Mouse (Mus musculus): ENCODE data around the gene Lim2. TPM values are rescaled to one million over a fixed set of nuclear protein-coding genes. Genes with fewer than 3 reads are reported as not detected.

Lim2 gene
- polyA plus RNA-seq, 1 experiment from 2014 or later: not detected

DNA sequence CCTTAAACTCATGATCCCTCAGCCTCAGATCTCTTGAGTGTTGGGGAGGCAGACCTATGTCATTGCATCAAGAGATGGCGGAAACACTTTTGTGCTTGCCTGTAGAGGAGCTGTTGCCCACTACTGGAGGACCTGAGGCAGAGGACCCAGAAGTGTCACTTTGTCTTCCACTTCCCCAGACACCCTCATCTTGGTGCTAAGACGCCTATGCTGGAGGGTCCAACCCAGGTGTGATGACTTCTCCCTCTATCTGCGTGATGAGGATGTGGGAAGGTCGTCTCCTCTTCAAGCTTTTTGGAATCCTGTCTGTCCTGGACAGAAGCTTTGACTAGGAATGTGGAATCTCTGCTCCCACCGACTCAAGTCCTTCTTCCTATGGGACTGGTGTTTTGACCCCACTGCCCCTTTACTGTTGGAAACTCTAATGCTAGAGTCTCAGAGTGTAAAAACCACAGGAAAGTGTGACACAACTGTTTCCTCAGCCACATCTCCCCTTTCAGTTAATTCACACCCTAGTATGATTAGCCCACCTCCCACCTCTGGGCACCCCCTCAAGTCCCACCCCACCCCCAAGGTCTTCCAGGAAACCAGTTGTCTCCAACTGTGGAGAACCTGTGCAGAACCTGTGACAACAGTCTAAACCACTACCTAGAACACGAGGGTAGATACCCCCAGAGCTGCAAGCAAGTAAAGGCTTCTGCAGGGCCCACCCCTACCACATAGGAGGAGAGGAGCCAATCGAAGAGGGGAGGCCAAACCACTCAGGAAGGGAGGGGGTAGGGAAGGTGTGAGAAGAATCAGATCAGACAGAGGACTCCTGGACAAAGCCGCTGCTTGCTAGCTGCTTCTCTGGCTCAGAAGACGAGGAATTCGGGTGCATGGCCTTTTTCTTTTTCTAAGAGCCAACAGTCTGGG, 9.1 kb downstream of the Lim2 start, which contains the start of gene Nkg7:
TSS of gene Nkg7 (plus strand) at position 733 of the 915 bp plus-strand sequence.
- Histone ChIP-seq H3K27ac (replicated peaks in 1 of 2; ENCODE audit: control insufficient read depth in 1 of 2, insufficient read depth in 1 of 2, low read depth in 2 of 2, low read length in 2 of 2) (no peak within 1 kb of the TSS), H3K4me3 (ENCODE audit: control insufficient read depth in 1 of 2, insufficient read depth in 1 of 2, low read depth in 1 of 2, low read length in 2 of 2) (no peak within 1 kb of the TSS)
- 68% methylated on average over 10 of the region's 10 CpGs for WGBS

DNA sequence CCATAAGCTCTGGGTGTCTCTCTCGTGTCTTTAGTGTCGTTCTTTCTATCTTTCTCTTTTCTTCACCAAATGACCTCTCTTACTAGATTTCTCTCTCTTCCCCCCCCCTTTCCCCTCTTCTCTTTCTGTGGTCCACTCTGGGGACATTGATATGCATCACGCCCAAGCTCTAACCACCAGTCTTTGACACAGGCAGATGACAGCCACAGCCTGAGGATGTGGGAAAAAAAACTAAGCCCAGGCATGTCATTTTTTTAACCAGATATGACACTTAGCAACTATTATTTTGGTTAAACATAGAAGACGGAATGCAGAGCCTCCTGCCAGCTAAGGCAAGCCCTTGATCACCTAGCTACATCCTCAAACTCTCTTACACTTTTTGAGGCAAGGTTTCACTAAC, 11.1 kb downstream of the Lim2 start:
- H3K4me3 ChIP-seq (ENCODE audit: control insufficient read depth in 1 of 2, insufficient read depth in 1 of 2, low read depth in 1 of 2, low read length in 2 of 2): no peak overlapping the region
- no peak overlapping the region for H3K27ac ChIP-seq (replicated peaks in 1 of 2; ENCODE audit: control insufficient read depth in 1 of 2, insufficient read depth in 1 of 2, low read depth in 2 of 2, low read length in 2 of 2)
- no peak overlapping the region for H3K9ac ChIP-seq (ENCODE audit: low read length)
- ATAC-seq (ENCODE audit: insufficient number of reproducible peaks, insufficient read depth, low FRiP score, low read depth): no peak
- no peaks in the 10 kb centered on the region for H3K27me3 ChIP-seq (ENCODE audit: control insufficient read depth, insufficient read depth, low read length)
- H3K4me2 ChIP-seq (ENCODE audit: low read length): no peak overlapping the region
- WGBS: 72% methylated on average over 4 of the region's 4 CpGs
- no peaks in the 10 kb centered on the region for H3K36me3 ChIP-seq (ENCODE audit: control insufficient read depth, insufficient read depth, low read length)
- H3K4me1 ChIP-seq (ENCODE audit: control insufficient read depth in 2 of 2, insufficient read depth in 2 of 2, low read length in 2 of 2): peaks cover 6 to 9% of the 10 kb centered on the region in 2 experiments; a peak in 3 of 4 replicates
- H3K9me3 ChIP-seq (ENCODE audit: control insufficient read depth, low read length): no peaks in the 10 kb centered on the region

More for the DNA sequence above, 9.1 kb downstream of the Lim2 start, which contains the start of gene Nkg7:
- H3K4me1 ChIP-seq (ENCODE audit: control insufficient read depth in 2 of 2, insufficient read depth in 2 of 2, low read length in 2 of 2): no peaks in the 10 kb centered on the region
- no peaks in the 10 kb centered on the region for H3K36me3 ChIP-seq (ENCODE audit: control insufficient read depth, insufficient read depth, low read length)
- H3K9me3 ChIP-seq (ENCODE audit: control insufficient read depth, low read length): no peaks in the 10 kb centered on the region
- no peaks in the 10 kb centered on the region for H3K27me3 ChIP-seq (ENCODE audit: control insufficient read depth, insufficient read depth, low read length)
- ATAC-seq (ENCODE audit: insufficient number of reproducible peaks, insufficient read depth, low FRiP score, low read depth): no peak
- no peak within 1 kb of the TSS for H3K9ac ChIP-seq (ENCODE audit: low read length)
- H3K4me2 ChIP-seq (ENCODE audit: low read length): no peak within 1 kb of the TSS

GRCm38 (mm10) chr7:43440482-43440881, 13.0 kb downstream of the Lim2 start, which contains the start of gene Cldnd2:
Gene Cldnd2 (plus strand): TSS chr7:43440782.
- ATAC-seq (ENCODE audit: insufficient number of reproducible peaks, insufficient read depth, low FRiP score, low read depth): no peak
- no peaks in the 10 kb centered on the region for H3K27me3 ChIP-seq (ENCODE audit: control insufficient read depth, insufficient read depth, low read length)
- WGBS: 81% methylated on average over 6 of the region's 6 CpGs

GRCm38 (mm10) chr7:43441071-43441470, 13.6 kb downstream of the Lim2 start:
- WGBS: 79% methylated on average over 3 of the region's 3 CpGs
- no peaks in the 10 kb centered on the region for H3K27me3 ChIP-seq (ENCODE audit: control insufficient read depth, insufficient read depth, low read length)
- H3K9ac ChIP-seq (ENCODE audit: low read length): no peak overlapping the region
- no peaks in the 10 kb centered on the region for H3K9me3 ChIP-seq (ENCODE audit: control insufficient read depth, low read length)
- H3K36me3 ChIP-seq (ENCODE audit: control insufficient read depth, insufficient read depth, low read length): no peaks in the 10 kb centered on the region
- H3K4me1 ChIP-seq (ENCODE audit: control insufficient read depth in 2 of 2, insufficient read depth in 2 of 2, low read length in 2 of 2): peaks cover 16 to 18% of the 10 kb centered on the region in 2 experiments
- no peak overlapping the region for H3K4me2 ChIP-seq (ENCODE audit: low read length)
- H3K4me3 ChIP-seq (ENCODE audit: control insufficient read depth in 1 of 2, insufficient read depth in 1 of 2, low read depth in 1 of 2, low read length in 2 of 2): no peak overlapping the region
- H3K27ac ChIP-seq (replicated peaks in 1 of 2; ENCODE audit: control insufficient read depth in 1 of 2, insufficient read depth in 1 of 2, low read depth in 2 of 2, low read length in 2 of 2): no peak overlapping the region
- no peak for ATAC-seq (ENCODE audit: insufficient number of reproducible peaks, insufficient read depth, low FRiP score, low read depth)

More at GRCm38 (mm10) chr7:43440482-43440881, 13.0 kb downstream of the Lim2 start, which contains the start of gene Cldnd2:
- no peaks in the 10 kb centered on the region for H3K9me3 ChIP-seq (ENCODE audit: control insufficient read depth, low read length)
- peaks cover 16 to 18% of the 10 kb centered on the region in 2 experiments for H3K4me1 ChIP-seq (ENCODE audit: control insufficient read depth in 2 of 2, insufficient read depth in 2 of 2, low read length in 2 of 2)
- no peak within 1 kb of the TSS for H3K9ac ChIP-seq (ENCODE audit: low read length)
- H3K4me3 ChIP-seq (ENCODE audit: control insufficient read depth in 1 of 2, insufficient read depth in 1 of 2, low read depth in 1 of 2, low read length in 2 of 2): no peak within 1 kb of the TSS
- no peaks in the 10 kb centered on the region for H3K36me3 ChIP-seq (ENCODE audit: control insufficient read depth, insufficient read depth, low read length)
- no peak within 1 kb of the TSS for H3K4me2 ChIP-seq (ENCODE audit: low read length)
- H3K27ac ChIP-seq (replicated peaks in 1 of 2; ENCODE audit: control insufficient read depth in 1 of 2, insufficient read depth in 1 of 2, low read depth in 2 of 2, low read length in 2 of 2): no peak within 1 kb of the TSS

GRCm38 (mm10) chr7:43442684-43443083, 15.2 kb downstream of the Lim2 start:
- H3K36me3 ChIP-seq (ENCODE audit: control insufficient read depth, insufficient read depth, low read length): no peaks in the 10 kb centered on the region
- no peak for ATAC-seq (ENCODE audit: insufficient number of reproducible peaks, insufficient read depth, low FRiP score, low read depth)
- H3K27me3 ChIP-seq (ENCODE audit: control insufficient read depth, insufficient read depth, low read length): no peaks in the 10 kb centered on the region
- H3K4me3 ChIP-seq (ENCODE audit: control insufficient read depth in 1 of 2, insufficient read depth in 1 of 2, low read depth in 1 of 2, low read length in 2 of 2): peak overlapping the region; percentile 60 to 69
- peak overlapping the region; percentile 98 to 100 for H3K27ac ChIP-seq (replicated peaks in 1 of 2; ENCODE audit: control insufficient read depth in 1 of 2, insufficient read depth in 1 of 2, low read depth in 2 of 2, low read length in 2 of 2)
- peak overlapping the region; percentile 93 for H3K4me2 ChIP-seq (ENCODE audit: low read length)
- H3K4me1 ChIP-seq (ENCODE audit: control insufficient read depth in 2 of 2, insufficient read depth in 2 of 2, low read length in 2 of 2): peaks cover 18 to 20% of the 10 kb centered on the region in 2 experiments
- H3K9ac ChIP-seq (ENCODE audit: low read length): peak overlapping the region; percentile 79
- H3K9me3 ChIP-seq (ENCODE audit: control insufficient read depth, low read length): no peaks in the 10 kb centered on the region
- 29% methylated on average over 9 of the region's 9 CpGs for WGBS

DNA sequence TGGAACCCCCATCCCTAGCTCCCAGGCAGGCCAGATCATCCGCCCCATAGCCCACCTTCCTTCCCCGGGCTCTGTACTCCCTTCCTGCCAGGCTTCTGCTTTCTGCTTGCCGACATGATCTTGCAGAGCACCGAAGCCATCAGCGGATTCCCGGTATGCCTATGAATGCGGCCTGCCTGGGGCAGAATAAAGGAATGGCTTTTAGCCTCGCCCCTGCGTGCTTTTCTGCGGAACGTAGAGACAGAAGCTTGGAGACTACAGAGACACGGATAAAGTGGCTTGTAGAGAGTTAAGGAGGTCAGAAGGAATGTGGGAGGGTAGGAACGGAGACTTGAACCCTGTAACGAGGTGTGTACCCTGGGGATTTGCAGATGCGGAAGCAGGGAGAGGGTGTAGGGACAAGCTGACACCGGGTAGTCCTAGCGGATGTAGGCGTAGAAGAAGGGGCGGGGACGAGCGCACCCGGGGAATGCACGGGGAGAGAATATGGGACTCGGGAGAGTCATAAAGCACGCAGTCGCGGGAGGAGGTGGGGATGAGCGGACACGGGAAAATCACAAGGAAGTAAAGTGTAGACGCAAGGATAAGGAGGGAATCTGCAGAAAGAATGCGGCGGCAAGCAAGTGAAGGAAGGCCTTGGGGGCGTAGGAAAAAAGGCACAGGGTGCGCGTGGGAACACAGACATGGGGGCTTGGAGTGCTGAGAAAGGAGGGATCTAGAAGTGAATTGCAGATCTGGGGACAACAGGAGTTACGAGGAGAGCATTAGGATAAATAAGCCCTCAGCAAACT, 15.9 kb downstream of the Lim2 start:
- Histone ChIP-seq H3K36me3 (ENCODE audit: control insufficient read depth, insufficient read depth, low read length) (no peaks in the 10 kb centered on the region), H3K27me3 (ENCODE audit: control insufficient read depth, insufficient read depth, low read length) (no peaks in the 10 kb centered on the region), H3K27ac (replicated peaks in 1 of 2; ENCODE audit: control insufficient read depth in 1 of 2, insufficient read depth in 1 of 2, low read depth in 2 of 2, low read length in 2 of 2) (peak overlapping the region; percentile 98 to 100), H3K4me3 (ENCODE audit: control insufficient read depth in 1 of 2, insufficient read depth in 1 of 2, low read depth in 1 of 2, low read length in 2 of 2) (peak overlapping the region; percentile 60 to 69), H3K9me3 (ENCODE audit: control insufficient read depth, low read length) (no peaks in the 10 kb centered on the region), H3K4me1 (ENCODE audit: control insufficient read depth in 2 of 2, insufficient read depth in 2 of 2, low read length in 2 of 2) (peaks cover 19 to 27% of the 10 kb centered on the region in 2 experiments), H3K4me2 (ENCODE audit: low read length) (peak overlapping the region; percentile 93), H3K9ac (ENCODE audit: low read length) (peak overlapping the region; percentile 79)
- peak; percentile 88 for ATAC-seq (ENCODE audit: insufficient number of reproducible peaks, insufficient read depth, low FRiP score, low read depth)
- WGBS: 1% methylated on average over 36 of the region's 36 CpGs

DNA sequence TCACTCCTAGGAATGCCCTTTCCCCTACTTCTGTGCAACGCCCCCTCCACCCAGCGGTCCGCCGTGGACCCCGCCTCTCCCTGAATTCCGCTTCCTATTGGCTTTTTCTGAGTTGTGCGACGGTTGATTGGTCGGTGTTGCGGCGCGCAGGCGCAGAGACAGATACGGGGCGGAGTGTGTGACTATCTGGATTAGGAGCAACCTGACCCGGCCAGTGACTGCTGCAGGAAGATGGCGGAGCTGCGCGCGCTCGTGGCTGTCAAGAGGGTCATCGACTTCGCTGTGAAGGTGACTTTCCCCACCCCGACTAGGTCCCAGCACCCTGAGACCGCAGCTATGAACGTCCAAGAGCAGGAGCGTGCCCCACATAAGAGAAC, 16.4 kb downstream of the Lim2 start, which contains the start of the genes Etfb and Gm45233:
TSS of gene Etfb (plus strand) at position 167 of the 377 bp plus-strand sequence.
TSS of gene Gm45233 (plus strand) at position 212 of the 377 bp plus-strand sequence.
- 0% methylated on average over 27 of the region's 27 CpGs for WGBS
- Histone ChIP-seq H3K9ac (ENCODE audit: low read length) (peak within 1 kb of the TSS; percentile 79), H3K4me3 (ENCODE audit: control insufficient read depth in 1 of 2, insufficient read depth in 1 of 2, low read depth in 1 of 2, low read length in 2 of 2) (peak within 1 kb of the TSS; percentile 60 to 69), H3K27ac (replicated peaks in 1 of 2; ENCODE audit: control insufficient read depth in 1 of 2, insufficient read depth in 1 of 2, low read depth in 2 of 2, low read length in 2 of 2) (peak within 1 kb of the TSS; percentile 98 to 100), H3K9me3 (ENCODE audit: control insufficient read depth, low read length) (no peaks in the 10 kb centered on the region), H3K27me3 (ENCODE audit: control insufficient read depth, insufficient read depth, low read length) (no peaks in the 10 kb centered on the region), H3K4me1 (ENCODE audit: control insufficient read depth in 2 of 2, insufficient read depth in 2 of 2, low read length in 2 of 2) (peaks cover 23 to 32% of the 10 kb centered on the region in 2 experiments), H3K4me2 (ENCODE audit: low read length) (peak within 1 kb of the TSS; percentile 93), H3K36me3 (ENCODE audit: control insufficient read depth, insufficient read depth, low read length) (no peaks in the 10 kb centered on the region)
- ATAC-seq (ENCODE audit: insufficient number of reproducible peaks, insufficient read depth, low FRiP score, low read depth): peak; percentile 96

Data from heart, embryonic 14.5 days (tissue).